Mouse (Mus musculus): ENCODE results near the gene Cpeb3.

DNA sequence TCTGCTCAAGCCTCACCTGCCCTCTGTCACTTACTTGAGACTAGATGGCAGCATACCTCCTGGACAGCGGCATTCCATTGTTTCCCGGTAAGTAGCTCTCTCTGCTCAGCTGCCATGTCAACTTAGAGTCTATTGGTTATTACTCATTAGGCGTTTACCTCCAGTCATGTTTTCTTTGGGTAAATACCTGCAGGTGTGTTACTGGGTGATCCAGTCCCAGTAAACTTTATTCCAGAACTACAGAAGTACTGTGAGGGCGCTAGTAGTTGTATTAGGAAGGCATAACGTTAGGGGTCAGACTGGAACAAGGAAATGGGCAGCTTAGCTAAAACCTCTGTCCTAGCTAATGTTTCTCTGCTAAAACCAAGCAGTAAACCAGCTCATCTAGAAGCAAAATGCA is 203.8 kb downstream of the Cpeb3 start:
- TF ChIP-seq CTCF (IDR thresholded peaks at IDR 0.05; ENCODE audit: borderline replicate concordance, control insufficient read depth, extremely low read depth, insufficient read depth, low read length, poor library complexity) (no peak), POLR2A (IDR thresholded peaks at IDR 0.05; ENCODE audit: control insufficient read depth, extremely low read depth, insufficient read depth, low read length, poor library complexity) (no peak)
